Mouse (Mus musculus) midbrain, embryonic 10.5 days (tissue): Measurements from ENCODE around the gene Casp8. TPM values are rescaled to one million over a fixed set of nuclear protein-coding genes. Genes with fewer than 3 reads are reported as not detected.
"Not testable (repeated sequence)": the region's sequence is repeated elsewhere in the genome, so short reads cannot be mapped to it uniquely, and the experiment has no call there.

ENCODE experiments used
- DNase-seq: peaks from one replicate; pipeline ENCODE4 v3.0.0-alpha.2; 2017; ENCODE audit warnings: low spot score
- H3K27ac ChIP-seq: fragments of 300-500 bp; sonication (generic); replicated peaks from 2 replicates; pipeline ENCODE4 v1.5.1; 2016; ENCODE audit warnings: mild to moderate bottlenecking
- H3K27me3 ChIP-seq: fragments of 300-500 bp; sonication (generic); 2 replicates; pipeline ENCODE4 v1.6.1; 2016; ENCODE audit warnings: low read depth, mild to moderate bottlenecking; ENCODE audit not compliant: poor library complexity, severe bottlenecking
- H3K36me3 ChIP-seq: fragments of 300-500 bp; sonication (generic); 2 replicates; pipeline ENCODE4 v1.6.1; 2016; ENCODE audit warnings: mild to moderate bottlenecking, moderate library complexity
- H3K4me1 ChIP-seq: fragments of 300-500 bp; sonication (generic); 2 replicates; pipeline ENCODE4 v1.6.1; 2016
- H3K4me3 ChIP-seq: fragments of 300-500 bp; sonication (generic); 2 replicates; pipeline ENCODE4 v1.5.1; 2016; ENCODE audit warnings: mild to moderate bottlenecking, moderate library complexity
- H3K9me3 ChIP-seq: fragments of 300-500 bp; sonication (generic); replicated peaks from 2 replicates; pipeline ENCODE4 v1.6.1; 2016; ENCODE audit warnings: mild to moderate bottlenecking
- WGBS: fragments of 180-500 bp; shearing (Covaris S2); methylation state at CpG from one replicate; pipeline ENCODE4 v1.1.7; 2016; 5-methylcytosine and 5-hydroxymethylcytosine counted together
- polyA plus RNA-seq: library from polyadenylated mRNA; unstranded; fragments of >200 nt; fragmentation: Nextera tagmentation; extraction: Ambion mirVana; gene quantifications from 2 replicates; pipeline ENCODE4 v1.2.1, GENCODE M21; 2016

Gene Casp8
- polyA plus RNA-seq, 1 experiment from 2014 or later: 10.0 TPM

- WGBS: 74% methylated on average over 2 of the region's 2 CpGs
- H3K9me3 ChIP-seq: no peaks in the 10 kb centered on the region
- H3K27me3 ChIP-seq: no peaks in the 10 kb centered on the region
- H3K27ac ChIP-seq: no peak overlapping the region
- no peak for DNase-seq
- no peaks in the 10 kb centered on the region for H3K4me1 ChIP-seq
- no peaks in the 10 kb centered on the region for H3K36me3 ChIP-seq
- H3K4me3 ChIP-seq: no peak overlapping the region
These were observed 21.3 kb upstream of the Casp8 start for GRCm38 (mm10) chr1:58773905-58774304.

GRCm38 (mm10) chr1:58775361-58775760, 19.8 kb upstream of the Casp8 start:
- Histone ChIP-seq H3K27ac (no peak overlapping the region), H3K9me3 (no peaks in the 10 kb centered on the region), H3K27me3 (no peaks in the 10 kb centered on the region), H3K4me3 (no peak overlapping the region), H3K4me1 (no peaks in the 10 kb centered on the region), H3K36me3 (no peaks in the 10 kb centered on the region)
- WGBS: 97% methylated on average over 5 of the region's 5 CpGs
- DNase-seq: no peak

GRCm38 (mm10) chr1:58777583-58777982, 17.6 kb upstream of the Casp8 start:
- no peaks in the 10 kb centered on the region for H3K4me1 ChIP-seq
- H3K4me3 ChIP-seq: no peak overlapping the region
- H3K27me3 ChIP-seq: no peaks in the 10 kb centered on the region
- 92% methylated on average over 1 of the region's 1 CpGs for WGBS
- no peak overlapping the region for H3K27ac ChIP-seq
- H3K9me3 ChIP-seq: no peaks in the 10 kb centered on the region
- H3K36me3 ChIP-seq: no peaks in the 10 kb centered on the region
- no peak for DNase-seq

- no peak overlapping the region for H3K27ac ChIP-seq
- no peak for DNase-seq
- no peaks in the 10 kb centered on the region for H3K9me3 ChIP-seq
- H3K4me1 ChIP-seq: no peaks in the 10 kb centered on the region
- 31% methylated on average over 1 of the region's 1 CpGs for WGBS
- no peak overlapping the region for H3K4me3 ChIP-seq
- H3K36me3 ChIP-seq: no peaks in the 10 kb centered on the region
- no peaks in the 10 kb centered on the region for H3K27me3 ChIP-seq
These were observed 16.9 kb upstream of the Casp8 start for GRCm38 (mm10) chr1:58778226-58778625.

GRCm38 (mm10) chr1:58786276-58786675, 8.9 kb upstream of the Casp8 start:
- H3K36me3 ChIP-seq: no peaks in the 10 kb centered on the region
- WGBS: 91% methylated on average over 2 of the region's 2 CpGs
- no peak for DNase-seq
- H3K9me3 ChIP-seq: no peaks in the 10 kb centered on the region
- H3K4me1 ChIP-seq: no peaks in the 10 kb centered on the region
- no peak overlapping the region for H3K4me3 ChIP-seq
- H3K27ac ChIP-seq: no peak overlapping the region
- no peaks in the 10 kb centered on the region for H3K27me3 ChIP-seq

- no peaks in the 10 kb centered on the region for H3K36me3 ChIP-seq
- H3K4me3 ChIP-seq: no peak overlapping the region
- H3K4me1 ChIP-seq: no peaks in the 10 kb centered on the region
- no peak overlapping the region for H3K27ac ChIP-seq
- no peaks in the 10 kb centered on the region for H3K9me3 ChIP-seq
- DNase-seq: no peak
- H3K27me3 ChIP-seq: no peaks in the 10 kb centered on the region
- WGBS: 93% methylated on average over 4 of the region's 4 CpGs
These were observed 6.8 kb upstream of the Casp8 start for GRCm38 (mm10) chr1:58788410-58788809.

- Histone ChIP-seq H3K27ac (no peak overlapping the region), H3K4me3 (no peak overlapping the region), H3K4me1 (peaks cover 13% of the 10 kb centered on the region), H3K27me3 (0 out of 2 replicates have a peak, but pooled peaks cover 5% of the 10 kb centered on the region), H3K9me3 (no peaks in the 10 kb centered on the region), H3K36me3 (no peaks in the 10 kb centered on the region)
- DNase-seq: no peak
- 54% methylated on average over 2 of the region's 2 CpGs for WGBS
These were observed 469 bp upstream of the Casp8 start for GRCm38 (mm10) chr1:58794705-58795104.

GRCm38 (mm10) chr1:58796059-58796363, 837 bp downstream of the Casp8 start:
- H3K4me3 ChIP-seq: peak overlapping the region; percentile 65
- H3K36me3 ChIP-seq: no peaks in the 10 kb centered on the region
- H3K4me1 ChIP-seq: peaks cover 13% of the 10 kb centered on the region
- DNase-seq: peak; percentile 20
- H3K27ac ChIP-seq: peak overlapping the region; percentile 81
- WGBS: 1% methylated on average over 3 of the region's 3 CpGs
- 0 out of 2 replicates have a peak, but pooled peaks cover 5% of the 10 kb centered on the region for H3K27me3 ChIP-seq
- H3K9me3 ChIP-seq: no peaks in the 10 kb centered on the region

- H3K4me3 ChIP-seq: no peak overlapping the region
- WGBS: 77% methylated on average over 4 of the region's 4 CpGs
- H3K27me3 ChIP-seq: 0 out of 2 replicates have a peak, but pooled peaks cover 5% of the 10 kb centered on the region
- DNase-seq: no peak
- H3K36me3 ChIP-seq: no peaks in the 10 kb centered on the region
- H3K4me1 ChIP-seq: peaks cover 13% of the 10 kb centered on the region
- H3K9me3 ChIP-seq: no peaks in the 10 kb centered on the region
- H3K27ac ChIP-seq: no peak overlapping the region
These were observed 1.7 kb downstream of the Casp8 start for GRCm38 (mm10) chr1:58796853-58797252.

GRCm38 (mm10) chr1:58797370-58797769, 2.2 kb downstream of the Casp8 start:
- Histone ChIP-seq H3K9me3 (no peaks in the 10 kb centered on the region), H3K4me3 (no peak overlapping the region), H3K27ac (no peak overlapping the region), H3K4me1 (peaks cover 13% of the 10 kb centered on the region), H3K36me3 (no peaks in the 10 kb centered on the region), H3K27me3 (0 out of 2 replicates have a peak, but pooled peaks cover 5% of the 10 kb centered on the region)
- DNase-seq: no peak
- 86% methylated on average over 2 of the region's 2 CpGs for WGBS

GRCm38 (mm10) chr1:58798911-58799310, 3.7 kb downstream of the Casp8 start:
- no peak overlapping the region for H3K27ac ChIP-seq
- 0 out of 2 replicates have a peak, but pooled peaks cover 5% of the 10 kb centered on the region for H3K27me3 ChIP-seq
- H3K36me3 ChIP-seq: no peaks in the 10 kb centered on the region
- peaks cover 13% of the 10 kb centered on the region for H3K4me1 ChIP-seq
- 90% methylated on average over 4 of the region's 4 CpGs for WGBS
- H3K4me3 ChIP-seq: no peak overlapping the region
- DNase-seq: no peak
- H3K9me3 ChIP-seq: no peaks in the 10 kb centered on the region

- not testable (repeated sequence) for H3K9me3 ChIP-seq, H3K27me3 ChIP-seq, H3K27ac ChIP-seq, DNase-seq, H3K4me3 ChIP-seq, H3K36me3 ChIP-seq, H3K4me1 ChIP-seq
- 79% methylated on average over 7 of the region's 7 CpGs for WGBS
These were observed 5.5 kb downstream of the Casp8 start for GRCm38 (mm10) chr1:58800644-58801043.

GRCm38 (mm10) chr1:58801558-58802285, 6.5 kb downstream of the Casp8 start:
- no peak for DNase-seq
- H3K27me3 ChIP-seq: no peaks in the 10 kb centered on the region
- H3K4me3 ChIP-seq: no peak overlapping the region
- no peaks in the 10 kb centered on the region for H3K36me3 ChIP-seq
- WGBS: 94% methylated on average over 8 of the region's 8 CpGs
- no peak overlapping the region for H3K27ac ChIP-seq
- H3K9me3 ChIP-seq: no peaks in the 10 kb centered on the region
- peaks cover 3% of the 10 kb centered on the region; the same call in 1 of the 2 replicates for H3K4me1 ChIP-seq
